Mouse (Mus musculus): ENCODE measurements around the gene Arid1b. TPM values are rescaled to one million over a fixed set of nuclear protein-coding genes. Genes with fewer than 3 reads are reported as not detected.

Arid1b gene
- polyA plus RNA-seq, 2 experiments from 2014 or later: 9.6 to 12.1 TPM

DNA sequence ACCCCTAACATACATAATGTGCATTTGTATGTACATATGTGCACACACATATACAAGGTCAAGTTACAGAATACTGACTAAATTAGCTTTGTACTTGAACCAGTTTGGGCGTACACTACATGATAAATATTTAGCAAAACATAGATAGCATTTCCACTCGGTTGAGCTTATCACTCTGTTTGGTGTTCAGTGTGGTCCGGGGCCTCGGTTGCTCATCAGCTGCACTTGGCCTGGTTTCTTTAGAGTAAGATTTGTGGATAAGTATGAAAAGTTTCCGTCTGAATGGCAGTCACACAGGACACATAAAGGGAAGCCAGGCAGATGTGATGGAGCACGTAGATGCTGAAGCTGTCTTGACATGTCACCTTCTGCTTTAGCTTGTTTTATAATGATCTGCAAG, 202.4 kb downstream of the Arid1b start:
- ATAC-seq: no peak

DNA sequence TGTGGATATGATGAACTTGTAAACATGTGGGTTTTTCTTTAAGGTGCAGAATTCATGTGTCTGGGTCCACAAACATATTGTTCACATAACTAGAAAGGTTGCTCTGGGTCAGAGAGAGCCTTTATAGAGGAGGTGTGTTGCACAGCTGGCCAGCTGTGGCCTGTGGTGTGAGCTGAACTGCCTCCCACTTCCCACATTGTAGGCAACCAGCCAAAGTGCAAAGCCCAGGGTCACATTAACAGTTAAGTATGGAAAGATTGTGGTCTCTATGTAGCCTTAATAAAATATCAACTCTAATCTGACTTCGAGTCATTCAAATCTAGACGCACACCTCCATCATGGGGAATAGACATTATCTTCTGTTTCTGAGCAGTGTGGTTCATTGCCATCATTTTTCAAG, 203.0 kb downstream of the Arid1b start:
- ATAC-seq: no peak

DNA sequence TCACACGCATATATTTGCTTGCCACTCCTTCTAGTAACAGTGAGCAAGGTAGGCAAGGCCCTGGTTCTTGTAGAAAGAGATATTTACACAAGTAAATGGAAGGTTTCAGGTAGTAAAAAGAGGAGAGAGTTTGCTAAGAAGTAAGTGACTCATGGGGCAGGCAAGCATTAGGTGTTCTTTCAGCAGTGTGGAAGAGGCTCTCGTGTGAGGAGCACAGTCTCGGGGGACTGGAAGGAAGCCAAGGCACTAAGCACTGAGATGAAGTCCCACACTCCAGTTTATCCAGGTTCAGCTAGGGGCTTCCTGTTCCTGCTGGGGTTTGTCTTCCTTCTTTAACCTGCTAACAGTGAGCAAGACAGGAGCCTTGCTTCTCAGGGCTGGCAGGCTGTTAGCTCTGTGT, 203.6 kb downstream of the Arid1b start:
- ATAC-seq: no peak

DNA sequence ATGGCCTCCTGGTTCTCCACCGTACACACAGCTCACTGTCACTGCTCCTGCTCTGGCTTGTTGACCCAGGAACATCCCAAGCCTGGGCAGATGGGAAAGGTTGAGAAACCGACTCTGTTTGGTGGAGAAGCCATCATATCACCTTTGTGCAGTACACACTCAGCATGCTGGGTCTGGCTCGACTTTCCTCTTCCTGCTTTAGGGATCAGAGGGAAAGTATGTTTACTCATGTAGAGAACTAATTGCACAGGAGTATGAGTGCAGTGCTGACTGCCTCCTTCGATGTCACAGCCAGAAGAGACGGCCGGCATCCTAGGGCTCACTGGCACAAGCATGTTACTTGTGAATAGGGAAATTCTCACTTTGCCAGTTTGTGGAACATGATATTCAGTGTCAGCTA, 204.1 kb downstream of the Arid1b start:
- no peak for ATAC-seq

DNA sequence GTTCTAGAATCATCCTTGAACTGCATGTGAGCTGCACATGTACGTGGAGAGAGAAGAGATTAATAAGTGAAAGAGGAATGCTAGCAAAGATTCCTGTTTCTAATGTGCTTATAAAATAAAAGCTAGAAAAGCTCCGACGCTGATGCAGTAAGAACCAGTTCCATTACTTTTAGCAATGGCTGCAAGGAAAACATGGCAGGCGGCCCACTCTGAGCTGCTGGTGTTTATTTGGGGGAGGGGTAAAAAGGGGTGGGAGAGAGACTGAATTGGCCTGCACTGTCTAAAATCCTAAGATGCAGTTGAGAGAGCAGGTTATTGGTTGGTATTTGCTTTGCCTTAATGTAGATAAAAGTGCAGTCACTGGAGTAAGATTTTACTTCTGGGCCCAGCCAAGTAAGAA, 204.7 kb downstream of the Arid1b start:
- ATAC-seq: no peak

DNA sequence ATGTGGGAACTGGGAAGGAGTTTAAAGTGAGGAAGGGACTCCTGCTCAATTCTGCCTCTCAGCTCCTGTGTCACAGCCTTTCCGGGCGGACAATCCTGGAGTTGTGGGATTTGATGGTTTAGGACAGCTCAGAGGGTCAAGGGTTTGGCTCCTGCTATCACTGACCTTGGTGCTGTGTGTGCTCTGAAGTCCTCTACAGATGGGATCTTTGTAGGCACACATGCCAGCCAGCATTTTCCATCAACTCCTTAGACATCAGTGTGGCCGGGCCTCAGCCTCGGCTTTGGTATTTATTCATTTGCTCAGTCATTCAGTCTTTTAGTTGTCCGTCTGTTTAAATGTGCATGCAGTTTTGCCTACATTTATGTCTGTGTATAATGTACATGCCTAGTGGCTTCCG, 206.5 kb downstream of the Arid1b start:
- no peak for ATAC-seq

DNA sequence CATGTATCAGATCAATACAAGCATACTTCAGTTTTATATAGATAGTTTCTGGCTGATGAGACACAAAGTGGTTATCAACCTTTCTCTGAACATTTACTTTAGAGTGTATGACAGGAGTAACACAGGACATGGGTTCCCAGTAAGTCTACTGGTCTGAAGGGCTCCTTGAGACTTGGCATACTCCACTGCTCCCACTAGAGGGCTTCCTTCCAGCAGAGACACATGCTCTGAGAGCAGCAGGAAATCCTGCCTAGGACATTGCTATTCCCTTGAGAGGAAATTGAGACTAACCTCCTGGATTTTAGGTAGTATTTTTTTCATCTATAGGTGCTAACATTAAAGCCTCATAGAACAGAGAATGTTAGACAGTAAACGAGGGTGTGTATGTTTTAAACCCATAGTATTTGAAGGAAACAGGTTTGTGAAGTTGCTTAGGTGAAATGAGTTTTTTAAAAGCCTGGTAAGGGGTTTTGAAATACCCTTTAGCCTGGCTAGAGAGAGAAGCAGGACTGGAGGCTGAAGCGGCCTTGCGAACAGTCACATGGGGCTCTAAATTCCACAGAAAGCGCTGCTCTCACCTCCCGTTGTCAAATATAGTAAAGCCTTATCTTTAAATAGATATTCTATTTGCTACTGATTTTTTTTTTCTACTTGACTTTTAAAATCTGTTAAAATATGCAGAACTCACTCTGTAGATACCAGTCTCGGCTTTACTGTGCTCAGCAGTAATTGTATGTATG, 207.9 kb downstream of the Arid1b start:
- peak; percentile 77 for ATAC-seq

DNA sequence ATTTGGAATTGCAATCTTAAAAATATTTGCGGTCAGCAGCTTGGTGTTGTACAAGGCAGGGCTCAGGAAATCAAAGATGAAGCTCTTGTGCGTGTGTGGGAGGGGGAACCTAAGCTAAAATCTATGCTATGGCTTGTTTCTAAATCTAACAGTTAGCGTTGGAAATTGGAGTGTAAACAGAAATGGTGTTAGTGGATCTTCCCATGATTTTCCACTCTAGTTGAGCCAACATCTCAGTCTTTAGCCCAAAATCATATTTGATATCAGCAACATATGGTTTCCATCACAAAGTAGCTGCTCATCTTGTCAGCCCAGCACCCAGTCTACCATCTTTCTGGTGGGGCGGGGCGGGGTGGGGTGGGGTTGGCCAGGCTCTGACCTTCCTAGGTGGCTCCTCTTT, 208.6 kb downstream of the Arid1b start:
- no peak for ATAC-seq

DNA sequence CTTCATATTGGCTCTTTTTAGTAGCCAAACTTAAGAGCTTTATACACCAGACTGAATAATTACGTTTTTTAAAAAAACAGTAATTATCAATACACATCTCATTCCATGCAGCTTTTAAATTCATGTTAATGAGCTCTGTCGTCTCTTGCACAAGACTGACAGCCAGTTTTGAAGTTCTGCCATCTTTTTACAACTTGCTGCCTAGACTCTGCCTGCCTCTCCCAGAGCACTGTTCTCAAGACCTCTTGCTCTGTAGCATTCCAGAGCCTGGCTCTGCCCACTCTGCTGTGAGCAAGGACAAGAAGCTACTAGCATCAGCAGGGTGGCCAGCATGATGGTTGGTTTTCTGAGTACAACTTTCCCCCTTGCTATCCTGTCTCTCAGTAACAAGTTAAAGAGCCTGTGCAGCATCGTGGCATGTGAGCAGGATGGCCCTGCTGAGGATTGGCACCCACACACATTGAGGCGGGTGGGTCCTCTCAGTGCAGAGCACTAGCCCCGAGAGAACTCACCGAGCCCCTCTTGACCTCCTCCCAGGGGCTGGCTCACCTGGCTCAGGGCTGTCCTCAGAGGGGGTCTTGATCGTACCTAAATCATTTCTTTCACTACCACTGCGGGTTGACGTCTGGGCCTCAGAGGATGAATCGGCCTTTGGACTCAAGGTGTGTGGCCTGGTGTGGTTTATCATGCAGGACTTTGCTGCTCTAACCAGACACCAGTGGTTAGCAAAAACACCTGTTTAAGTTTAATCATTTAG, 209.4 kb downstream of the Arid1b start:
- ATAC-seq: no peak

DNA sequence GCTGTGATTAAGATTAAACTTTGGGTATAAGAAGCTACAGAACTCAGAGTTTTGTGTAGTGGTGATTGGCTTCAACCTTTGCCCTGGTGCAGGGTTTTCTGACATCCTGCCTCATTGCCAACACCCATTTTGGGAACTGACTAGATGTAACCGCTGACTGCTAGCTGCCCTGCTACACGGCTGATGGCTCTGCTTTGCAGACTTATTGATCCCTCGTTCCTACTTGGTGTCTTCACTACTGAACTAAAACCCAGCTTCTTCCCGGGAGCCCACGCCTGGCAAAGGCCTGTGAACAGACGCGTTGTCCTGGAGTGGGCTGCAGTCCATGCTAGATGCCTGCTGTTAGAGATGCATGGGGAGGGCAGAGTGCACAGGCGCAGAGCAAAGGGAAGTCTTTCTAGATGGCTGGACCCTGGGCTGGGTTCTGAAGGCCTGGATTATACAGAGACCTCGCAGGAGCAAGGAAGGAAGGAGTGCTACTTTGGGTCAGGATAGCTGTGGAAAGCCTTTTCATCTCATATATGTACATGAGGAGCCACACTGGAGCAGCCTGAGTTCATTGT, 210.1 kb downstream of the Arid1b start:
- ATAC-seq: no peak

DNA sequence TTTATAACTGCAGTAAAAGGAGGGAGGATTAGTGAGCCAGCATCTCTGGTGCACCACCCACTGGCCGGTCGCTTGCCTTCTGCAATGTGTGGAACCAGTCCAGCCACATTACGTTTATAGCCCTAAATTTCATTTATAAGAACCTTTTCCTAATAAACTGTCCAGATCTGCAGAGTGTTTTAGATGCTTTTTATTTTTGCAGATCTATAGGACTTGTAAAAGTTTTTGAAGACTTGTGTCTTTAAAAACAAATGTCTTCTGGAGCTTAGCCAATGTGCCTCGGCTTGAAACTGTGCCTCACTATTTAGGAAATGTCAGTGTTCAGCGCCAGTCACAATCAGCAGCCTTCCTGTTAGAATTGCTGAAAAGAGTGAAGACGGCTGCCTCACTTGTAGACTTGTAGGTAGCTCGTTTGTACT, 211.0 kb downstream of the Arid1b start:
- ATAC-seq: no peak

DNA sequence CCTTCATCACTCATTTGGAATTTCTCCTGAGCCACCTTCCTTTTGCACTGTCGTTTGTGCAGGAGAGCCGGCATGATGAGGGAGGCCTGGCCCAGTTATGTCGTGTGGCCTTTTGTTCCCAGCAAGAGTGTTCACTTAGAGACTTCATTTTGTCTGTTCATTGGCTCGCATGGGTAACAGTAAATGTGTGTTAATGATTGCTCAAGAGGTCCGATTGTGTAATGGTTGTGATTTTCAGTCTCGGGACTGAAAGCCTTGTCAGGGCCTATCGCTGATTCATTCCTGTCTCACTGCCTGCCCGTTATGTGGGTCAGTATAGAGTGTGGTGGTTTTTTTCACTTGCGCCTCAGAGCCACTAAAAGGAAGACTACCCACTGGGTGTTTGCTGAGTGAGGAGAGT, 212.6 kb downstream of the Arid1b start:
- no peak for ATAC-seq

DNA sequence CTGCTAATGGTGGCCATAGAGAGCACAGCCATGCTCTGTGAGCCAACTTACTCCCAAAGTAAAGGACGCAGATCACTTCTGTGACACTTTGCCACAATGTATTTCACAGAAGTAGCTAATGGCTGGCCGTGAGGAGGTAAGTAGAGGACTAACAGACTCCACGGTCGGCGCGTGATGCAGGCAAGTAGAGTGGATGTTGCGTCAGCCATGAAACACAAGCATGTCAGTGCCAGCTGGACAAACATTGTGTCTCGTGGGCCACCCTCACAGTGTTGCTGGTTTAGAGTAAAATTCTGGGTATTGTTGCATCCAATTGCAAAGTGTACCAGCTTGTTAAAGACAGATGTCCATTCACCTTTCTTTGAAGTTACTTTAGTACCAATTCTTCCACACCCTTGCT, 213.7 kb downstream of the Arid1b start:
- no peak for ATAC-seq

DNA sequence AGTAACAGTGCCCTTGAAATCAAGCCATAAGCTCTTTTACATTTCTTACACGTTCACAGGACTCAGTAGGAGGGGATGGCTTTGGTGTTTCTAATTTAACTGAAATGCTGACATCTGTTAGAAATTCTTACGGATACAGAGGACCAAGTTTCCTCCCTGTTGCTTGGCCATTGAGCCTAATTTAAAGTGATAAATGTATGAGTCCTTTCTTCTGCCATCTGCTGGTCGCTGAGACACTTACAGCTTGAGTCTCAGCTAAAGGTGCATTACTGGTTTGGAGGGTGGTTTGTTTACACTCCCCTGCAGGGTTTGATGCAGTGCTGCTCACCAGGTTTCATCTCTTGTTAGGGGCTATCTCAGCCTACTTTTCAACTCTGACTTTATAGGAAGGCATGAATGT, 214.2 kb downstream of the Arid1b start:
- ATAC-seq: peak; percentile 54

DNA sequence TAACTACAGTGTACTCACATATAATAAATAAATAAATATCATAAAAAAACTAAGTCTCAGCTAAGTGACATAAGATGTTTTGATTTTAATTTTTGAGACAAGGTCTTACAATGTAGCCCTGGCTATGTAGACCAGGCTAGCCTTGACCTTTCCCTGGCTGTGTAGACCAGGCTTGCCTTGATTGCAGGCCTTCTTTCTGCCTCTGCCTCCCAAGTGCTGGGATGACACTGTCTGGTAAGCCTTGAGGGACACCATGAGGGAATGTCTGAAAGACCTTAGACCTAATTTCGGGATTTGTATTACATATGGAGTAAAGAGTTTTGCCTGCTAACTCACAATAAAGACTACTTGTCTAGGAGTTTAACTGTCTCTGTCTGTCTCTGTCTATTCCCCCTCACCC, 214.9 kb downstream of the Arid1b start:
- ATAC-seq: no peak

DNA sequence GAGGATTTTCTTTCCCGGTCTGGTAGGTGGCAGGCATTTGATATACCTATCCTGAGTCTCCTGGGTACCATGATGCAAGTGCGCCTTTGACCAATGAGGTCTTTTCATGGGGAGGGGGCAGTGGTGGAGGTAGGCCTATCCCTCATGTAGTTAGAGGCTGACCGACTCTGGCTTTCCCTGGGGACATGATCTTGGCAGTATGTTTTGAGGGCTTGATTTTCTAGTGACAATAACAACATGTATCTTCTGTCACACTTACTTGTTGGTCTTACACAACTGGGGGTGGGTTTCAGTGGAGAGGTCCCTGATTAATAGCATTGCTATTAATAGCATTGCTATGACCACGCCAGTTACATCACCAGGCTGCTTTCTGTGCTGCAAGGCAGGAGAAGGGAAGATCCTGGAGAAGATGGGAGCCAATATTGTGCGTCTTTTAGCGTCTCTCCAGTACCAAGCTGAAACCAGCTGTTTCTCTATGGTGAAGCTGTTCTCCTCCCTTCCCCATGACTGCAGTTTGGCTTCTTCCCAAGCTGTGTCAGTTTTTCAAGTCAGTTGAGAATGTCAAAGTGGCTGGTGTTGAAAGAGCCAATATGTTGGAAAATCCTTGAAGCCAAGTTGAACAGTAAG, 216.1 kb downstream of the Arid1b start:
- ATAC-seq: no peak

DNA sequence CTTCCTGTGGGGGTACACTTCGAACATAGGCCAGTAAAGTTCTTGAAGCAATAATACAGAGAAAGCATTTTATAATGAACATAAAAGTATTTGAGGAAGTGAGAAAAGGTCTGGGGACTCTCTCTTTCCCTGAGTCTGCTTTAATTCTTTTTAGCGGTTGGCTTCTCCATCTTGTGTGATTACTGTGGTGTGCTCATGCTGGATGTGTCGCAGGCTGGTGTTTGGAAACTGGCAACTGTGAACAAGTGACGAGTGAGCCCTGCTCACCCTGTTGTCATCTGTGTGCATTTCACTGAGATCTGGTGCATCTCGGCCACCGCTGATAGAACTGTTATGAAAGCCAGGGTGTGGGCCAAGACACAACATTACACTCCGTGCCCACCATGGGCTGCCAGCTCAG, 216.8 kb downstream of the Arid1b start:
- ATAC-seq: no peak

DNA sequence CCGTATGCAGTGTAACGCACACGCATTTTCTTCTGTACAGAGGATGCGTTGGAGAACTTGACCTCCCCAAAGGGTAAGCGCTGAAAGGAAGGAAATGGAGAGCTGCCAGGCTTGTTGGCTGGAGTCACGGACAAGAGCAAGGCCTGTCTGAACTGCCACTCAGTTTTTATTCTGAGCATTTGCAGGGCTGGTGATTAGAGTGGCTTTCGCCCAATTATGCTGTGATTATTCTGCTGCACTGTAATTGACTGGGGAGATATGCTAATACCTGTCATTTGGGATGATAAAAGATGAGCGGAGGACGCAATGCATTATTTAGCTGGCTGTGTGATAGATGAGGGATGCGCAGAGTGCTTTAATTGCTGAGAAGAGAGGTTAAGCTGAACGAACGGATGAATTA, 218.0 kb downstream of the Arid1b start:
- no peak for ATAC-seq

DNA sequence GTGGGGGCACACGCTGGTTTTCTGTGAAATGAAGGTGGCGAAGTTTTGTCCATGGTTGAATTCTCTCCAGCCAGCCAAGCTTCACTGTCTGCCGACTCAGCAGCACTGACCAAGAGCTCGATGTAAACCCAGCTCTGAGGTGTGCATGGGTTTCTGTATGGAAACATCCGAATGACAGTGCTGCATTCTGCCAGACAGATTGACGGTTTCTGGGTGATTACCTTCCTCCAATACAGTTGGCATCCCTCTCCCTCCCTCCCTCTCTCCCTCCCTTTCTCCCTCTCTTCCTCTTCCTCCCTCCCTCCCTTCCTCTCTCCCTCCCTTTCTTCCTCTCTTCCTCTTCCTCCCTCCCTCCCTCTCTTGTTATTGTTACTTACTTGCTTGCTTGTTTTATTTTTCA, 219.3 kb downstream of the Arid1b start:
- ATAC-seq: no peak

DNA sequence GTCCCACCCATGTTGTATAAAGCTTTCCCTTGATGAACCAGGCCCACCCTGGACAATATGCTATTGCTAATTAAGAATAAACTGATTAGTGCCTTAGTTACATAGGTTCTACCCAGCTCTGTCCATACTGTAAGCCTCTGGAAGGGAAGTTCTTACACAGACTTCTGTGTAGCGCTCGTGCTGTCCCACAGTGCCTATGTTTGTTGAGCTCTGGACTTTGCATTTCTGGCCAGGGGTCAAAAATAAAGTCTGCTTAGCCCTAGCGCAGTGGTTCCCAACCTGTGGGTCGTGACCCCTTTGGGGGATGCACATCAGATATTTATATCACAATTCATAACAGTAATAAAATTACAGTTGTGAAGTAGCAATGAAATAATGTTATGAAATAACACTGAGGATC, 221.2 kb downstream of the Arid1b start:
- no peak for ATAC-seq

DNA sequence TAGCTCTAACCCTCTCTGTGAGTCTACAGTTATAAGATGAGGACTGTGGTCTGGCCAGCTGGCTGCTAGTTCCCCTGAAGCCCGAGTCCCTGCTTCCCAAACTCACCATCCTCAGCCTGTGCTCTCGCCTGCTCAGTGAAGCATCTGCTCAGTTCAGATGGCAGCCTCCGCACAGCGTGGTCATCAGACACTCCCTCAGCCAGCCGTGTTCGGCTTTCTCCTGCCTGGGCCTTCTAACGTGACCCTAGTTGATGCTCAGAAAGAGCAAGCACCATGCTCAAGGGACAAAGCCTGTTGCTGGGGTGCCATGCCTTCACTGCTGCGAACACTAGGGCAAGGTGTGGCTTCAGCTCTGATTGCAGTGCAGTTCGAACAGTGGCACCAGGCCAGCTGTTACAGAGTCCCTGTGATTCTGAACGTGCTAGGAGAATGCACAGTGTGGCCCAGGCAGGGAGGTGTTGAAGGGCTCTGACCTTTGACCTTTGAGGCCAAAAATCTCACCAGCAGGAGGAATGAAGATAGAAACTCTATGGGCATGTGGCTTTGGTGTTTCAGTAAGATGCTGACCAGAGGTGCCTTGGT, 222.9 kb downstream of the Arid1b start:
- no peak for ATAC-seq

DNA sequence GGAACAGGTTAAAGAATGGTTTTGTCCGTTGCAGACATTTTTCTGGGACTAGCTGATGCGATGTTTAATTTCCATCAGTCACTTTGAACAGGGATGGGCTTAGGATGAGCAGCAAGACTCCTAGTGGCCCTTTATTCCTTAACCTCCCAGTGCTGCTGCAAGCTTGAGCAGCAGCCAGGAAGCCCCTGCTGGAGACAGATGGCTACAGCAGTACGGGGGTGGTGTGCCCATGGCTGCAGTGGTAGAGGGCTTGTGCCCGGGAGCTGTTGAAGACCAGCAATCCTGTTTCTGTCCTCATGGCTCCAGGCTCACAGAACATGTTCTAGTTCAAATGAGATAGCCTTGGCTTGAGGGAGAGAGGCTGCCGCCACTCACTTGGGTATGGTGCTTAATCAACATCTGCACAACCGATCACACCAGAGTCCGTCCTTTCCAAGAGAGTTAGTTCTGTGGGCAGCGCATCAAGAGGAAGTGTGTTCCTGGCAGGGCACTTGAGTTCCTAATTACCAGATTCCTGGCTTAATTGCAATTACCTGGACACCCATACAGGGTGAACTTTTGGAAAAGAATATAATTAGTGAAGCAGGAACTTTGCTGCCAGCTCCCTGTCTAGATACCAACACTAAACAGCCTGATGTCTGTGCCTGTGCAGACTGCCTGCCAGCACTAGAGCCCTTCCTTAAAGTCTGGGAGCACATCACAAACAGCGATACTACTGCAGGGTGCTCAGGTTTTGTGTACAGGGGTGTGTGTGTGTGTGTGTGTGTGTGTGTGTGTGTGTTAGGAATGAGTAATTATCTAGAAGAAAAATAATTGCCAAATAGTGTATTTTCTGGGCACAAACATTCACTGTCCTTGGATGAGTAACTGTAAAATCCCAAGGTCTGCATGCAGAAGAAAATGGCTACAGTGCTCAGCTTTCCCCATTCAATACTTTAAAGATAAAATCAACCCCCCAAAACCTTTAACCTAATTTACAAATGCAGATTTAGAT, 224.0 kb downstream of the Arid1b start:
- no peak for ATAC-seq

Measured in activated CD4-positive, CD25-positive, alpha-beta regulatory T cell, adult 4 months (primary cell).